Mouse (Mus musculus): ENCODE results near the gene Hoxd9. TPM values are rescaled to one million over a fixed set of nuclear protein-coding genes. Genes with fewer than 3 reads are reported as not detected.

The Hoxd9 gene
- polyA plus RNA-seq, 1 experiment, result 3.5 TPM

- no peak for TF ChIP-seq POLR2A (IDR thresholded peaks at IDR 0.05; ENCODE audit: low read depth, low read length)
- no peak for TF ChIP-seq CTCF (IDR thresholded peaks at IDR 0.05; ENCODE audit: borderline replicate concordance, insufficient read depth, low read length)
- H3K4me1 ChIP-seq (ENCODE audit: control insufficient read depth, insufficient read depth, low read length), result no peaks in the 10 kb centered on the region
- no peak overlapping the region for H3K27ac ChIP-seq (ENCODE audit: insufficient read depth, low read length)
- H3K4me3 ChIP-seq (ENCODE audit: insufficient read depth, low read length), result no peak overlapping the region
Observed at GRCm38 (mm10) chr2:74720384-74720783, 22.9 kb downstream of the Hoxd9 start.

GRCm38 (mm10) chr2:74720955-74721491 lies 23.5 kb downstream of the Hoxd9 start:
- no peaks in the 10 kb centered on the region for H3K4me1 ChIP-seq (ENCODE audit: control insufficient read depth, insufficient read depth, low read length)
- no peak for TF ChIP-seq POLR2A (IDR thresholded peaks at IDR 0.05; ENCODE audit: low read depth, low read length)
- no peak for TF ChIP-seq CTCF (IDR thresholded peaks at IDR 0.05; ENCODE audit: borderline replicate concordance, insufficient read depth, low read length)
- H3K4me3 ChIP-seq (ENCODE audit: insufficient read depth, low read length), result no peak overlapping the region
- no peak overlapping the region for H3K27ac ChIP-seq (ENCODE audit: insufficient read depth, low read length)

- Histone ChIP-seq H3K4me3 (ENCODE audit: insufficient read depth, low read length) (no peak overlapping the region), H3K27ac (ENCODE audit: insufficient read depth, low read length) (no peak overlapping the region), H3K4me1 (ENCODE audit: control insufficient read depth, insufficient read depth, low read length) (no peaks in the 10 kb centered on the region)
- TF ChIP-seq POLR2A (IDR thresholded peaks at IDR 0.05; ENCODE audit: low read depth, low read length), result no peak
- TF ChIP-seq CTCF (IDR thresholded peaks at IDR 0.05; ENCODE audit: borderline replicate concordance, insufficient read depth, low read length), result no peak
Observed at GRCm38 (mm10) chr2:74721882-74722281, 24.4 kb downstream of the Hoxd9 start.

- Histone ChIP-seq H3K4me3 (ENCODE audit: insufficient read depth, low read length) (no peak overlapping the region), H3K4me1 (ENCODE audit: control insufficient read depth, insufficient read depth, low read length) (no peaks in the 10 kb centered on the region), H3K27ac (ENCODE audit: insufficient read depth, low read length) (no peak overlapping the region)
- TF ChIP-seq POLR2A (IDR thresholded peaks at IDR 0.05; ENCODE audit: low read depth, low read length), result no peak
- no peak for TF ChIP-seq CTCF (IDR thresholded peaks at IDR 0.05; ENCODE audit: borderline replicate concordance, insufficient read depth, low read length)
Observed at GRCm38 (mm10) chr2:74722949-74723348, 25.4 kb downstream of the Hoxd9 start.

- Histone ChIP-seq H3K27ac (ENCODE audit: insufficient read depth, low read length) (no peak overlapping the region), H3K4me1 (ENCODE audit: control insufficient read depth, insufficient read depth, low read length) (no peaks in the 10 kb centered on the region), H3K4me3 (ENCODE audit: insufficient read depth, low read length) (no peak overlapping the region)
- TF ChIP-seq CTCF (IDR thresholded peaks at IDR 0.05; ENCODE audit: borderline replicate concordance, insufficient read depth, low read length), result no peak
- TF ChIP-seq POLR2A (IDR thresholded peaks at IDR 0.05; ENCODE audit: low read depth, low read length), result no peak
Observed at GRCm38 (mm10) chr2:74724244-74725015, 26.9 kb downstream of the Hoxd9 start.

GRCm38 (mm10) chr2:74725171-74725570 lies 27.6 kb downstream of the Hoxd9 start:
- Histone ChIP-seq H3K4me1 (ENCODE audit: control insufficient read depth, insufficient read depth, low read length) (no peaks in the 10 kb centered on the region), H3K27ac (ENCODE audit: insufficient read depth, low read length) (no peak overlapping the region), H3K4me3 (ENCODE audit: insufficient read depth, low read length) (no peak overlapping the region)
- TF ChIP-seq CTCF (IDR thresholded peaks at IDR 0.05; ENCODE audit: borderline replicate concordance, insufficient read depth, low read length), result no peak
- TF ChIP-seq POLR2A (IDR thresholded peaks at IDR 0.05; ENCODE audit: low read depth, low read length), result no peak

GRCm38 (mm10) chr2:74726551-74726950 lies 29.0 kb downstream of the Hoxd9 start, which contains the start of gene Gm28230:
Gene Gm28230 (plus strand): TSS chr2:74726728.
- TF ChIP-seq POLR2A (IDR thresholded peaks at IDR 0.05; ENCODE audit: low read depth, low read length), result no peak
- TF ChIP-seq CTCF (IDR thresholded peaks at IDR 0.05; ENCODE audit: borderline replicate concordance, insufficient read depth, low read length), result no peak
- H3K4me1 ChIP-seq (ENCODE audit: control insufficient read depth, insufficient read depth, low read length), result no peaks in the 10 kb centered on the region
- no peak within 1 kb of the TSS for H3K27ac ChIP-seq (ENCODE audit: insufficient read depth, low read length)
- no peak within 1 kb of the TSS; the same call in 1 of the 2 replicates for H3K4me3 ChIP-seq (ENCODE audit: insufficient read depth, low read length)

GRCm38 (mm10) chr2:74726973-74727639 lies 29.6 kb downstream of the Hoxd9 start:
- Histone ChIP-seq H3K4me1 (ENCODE audit: control insufficient read depth, insufficient read depth, low read length) (no peaks in the 10 kb centered on the region), H3K4me3 (ENCODE audit: insufficient read depth, low read length) (no peak overlapping the region; the same call in 1 of the 2 replicates), H3K27ac (ENCODE audit: insufficient read depth, low read length) (no peak overlapping the region)
- TF ChIP-seq CTCF (IDR thresholded peaks at IDR 0.05; ENCODE audit: borderline replicate concordance, insufficient read depth, low read length) (no peak), POLR2A (IDR thresholded peaks at IDR 0.05; ENCODE audit: low read depth, low read length) (no peak)

- TF ChIP-seq POLR2A (IDR thresholded peaks at IDR 0.05; ENCODE audit: low read depth, low read length) (no peak), CTCF (IDR thresholded peaks at IDR 0.05; ENCODE audit: borderline replicate concordance, insufficient read depth, low read length) (no peak)
- no peak overlapping the region for H3K27ac ChIP-seq (ENCODE audit: insufficient read depth, low read length)
- H3K4me1 ChIP-seq (ENCODE audit: control insufficient read depth, insufficient read depth, low read length), result no peaks in the 10 kb centered on the region
- H3K4me3 ChIP-seq (ENCODE audit: insufficient read depth, low read length), result peak overlapping the region; percentile 10
Observed at GRCm38 (mm10) chr2:74727640-74728302, 30.2 kb downstream of the Hoxd9 start.

Data from embryonic fibroblast, embryonic 13.5 days (primary cell).